Mouse (Mus musculus): ENCODE measurements at regions not wholly inside any gene's neighbourhood (a gene's known extent, or its start where the extent isn't known, plus 50 kb on each side); places are given as distances from the start of the nearest gene placed in this dataset.

DNA sequence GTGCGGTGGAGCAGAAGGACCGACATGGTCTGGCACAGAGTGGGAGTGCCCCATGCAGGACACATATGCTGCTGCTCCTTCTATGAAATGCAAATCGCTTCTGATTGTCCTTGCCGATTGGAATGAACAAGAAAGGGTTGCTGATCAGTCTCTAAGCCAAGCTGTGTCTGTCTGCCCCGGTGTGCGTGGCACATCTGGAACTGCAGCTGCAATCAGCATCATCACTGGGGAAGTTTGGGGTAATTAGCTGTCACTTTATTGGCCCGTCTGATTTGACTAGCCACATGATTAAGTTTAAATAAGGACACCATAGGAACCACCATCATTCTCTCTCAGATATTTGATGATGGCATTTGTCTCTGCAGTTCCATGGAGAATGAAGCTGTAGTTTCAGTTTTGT is 162.9 kb upstream of the Ppp3ca start:
- TF ChIP-seq CTCF (IDR thresholded peaks at IDR 0.05; ENCODE audit: extremely low read depth, insufficient read length, insufficient replicate concordance, low read depth, low read length) (no peak), POLR2A (IDR thresholded peaks at IDR 0.05; ENCODE audit: low read depth, low read length) (no peak)
